Mouse (Mus musculus): Measurements from ENCODE around the gene Bend5.

DNA sequence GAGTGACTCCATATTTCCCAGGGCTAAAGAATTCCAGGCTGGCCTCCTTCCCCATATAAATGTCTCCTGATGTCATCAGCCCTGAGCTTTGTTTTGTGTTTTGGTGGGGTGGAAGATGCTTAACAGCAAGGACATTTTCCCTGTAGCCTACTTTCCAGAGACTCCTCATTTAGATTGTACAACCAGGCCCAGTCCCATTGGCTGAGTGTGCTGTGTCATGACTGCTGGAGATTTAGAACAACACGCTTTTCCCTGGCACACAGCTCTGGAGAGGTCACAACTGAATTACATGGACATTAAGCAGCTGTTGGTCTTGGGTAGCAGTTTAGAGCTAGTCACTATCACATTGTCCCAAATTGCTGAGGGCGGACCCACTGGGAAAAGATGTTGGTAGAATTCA, 16.4 kb downstream of the Bend5 start:
- TF ChIP-seq CTCF (IDR thresholded peaks at IDR 0.05 in 2 of 3, conservative IDR thresholded peaks at IDR 0.05 in 1 of 3; ENCODE audit: control insufficient read depth in 1 of 3, insufficient read depth in 1 of 3, low read depth in 2 of 3, low read length in 3 of 3, poor library complexity in 1 of 3, severe bottlenecking in 1 of 3): no peak
- no peak for TF ChIP-seq ZMIZ1 (IDR thresholded peaks at IDR 0.05; ENCODE audit: low read depth, low read length)
- no peak for TF ChIP-seq EP300 (IDR thresholded peaks at IDR 0.05; ENCODE audit: low read depth in 1 of 2, low read length in 2 of 2)
